Mouse (Mus musculus): ENCODE measurements at regions not wholly inside any gene's neighbourhood (a gene's known extent, or its start where the extent isn't known, plus 50 kb on each side); places are given as distances from the start of the nearest gene placed in this dataset.

GRCm38 (mm10) chr2:61450731-61451130 is 127.7 kb upstream of the Tank start:
- TF ChIP-seq USF1 (IDR thresholded peaks at IDR 0.05; ENCODE audit: low read depth): no peak
- no peak for TF ChIP-seq MAX (IDR thresholded peaks at IDR 0.05)
- no peak for TF ChIP-seq CEBPB (IDR thresholded peaks at IDR 0.05; ENCODE audit: low read depth)
- TF ChIP-seq MYOG (IDR thresholded peaks at IDR 0.05; ENCODE audit: control insufficient read depth, extremely low read depth, insufficient read length): no peak
- no peak for TF ChIP-seq CTCF (IDR thresholded peaks at IDR 0.05; ENCODE audit: control insufficient read depth, insufficient read depth, insufficient read length)
- TF ChIP-seq FOSL1 (IDR thresholded peaks at IDR 0.05; ENCODE audit: insufficient read depth, low read length, poor library complexity, severe bottlenecking): no peak
- no peak for TF ChIP-seq MYOD1 (IDR thresholded peaks at IDR 0.05; ENCODE audit: control insufficient read depth, insufficient read length, low read depth)
- Histone ChIP-seq H3K36me3 (ENCODE audit: control insufficient read depth, insufficient read depth) (no peaks in the 10 kb centered on the region), H3ac (ENCODE audit: control insufficient read depth, insufficient read length, low read depth) (no peak overlapping the region), H3K4me3 (ENCODE audit: insufficient read depth, poor library complexity, severe bottlenecking) (no peak overlapping the region), H3K79me3 (ENCODE audit: low read depth) (no peaks in the 10 kb centered on the region), H3K27me3 (ENCODE audit: control insufficient read depth, insufficient read depth, insufficient read length) (no peaks in the 10 kb centered on the region), H3K79me2 (ENCODE audit: control insufficient read depth, insufficient read depth) (no peaks in the 10 kb centered on the region)

- Histone ChIP-seq H3K36me3 (ENCODE audit: control insufficient read depth, insufficient read depth) (no peaks in the 10 kb centered on the region), H3K79me2 (ENCODE audit: control insufficient read depth, insufficient read depth) (no peaks in the 10 kb centered on the region), H3K27me3 (ENCODE audit: control insufficient read depth, insufficient read depth, insufficient read length) (no peaks in the 10 kb centered on the region), H3K79me3 (ENCODE audit: low read depth) (no peaks in the 10 kb centered on the region), H3ac (ENCODE audit: control insufficient read depth, insufficient read length, low read depth) (no peak overlapping the region), H3K4me3 (ENCODE audit: insufficient read depth, poor library complexity, severe bottlenecking) (no peak overlapping the region)
- no peak for TF ChIP-seq MAX (IDR thresholded peaks at IDR 0.05)
- TF ChIP-seq CEBPB (IDR thresholded peaks at IDR 0.05; ENCODE audit: low read depth): no peak
- TF ChIP-seq MYOG (IDR thresholded peaks at IDR 0.05; ENCODE audit: control insufficient read depth, extremely low read depth, insufficient read length): no peak
- TF ChIP-seq CTCF (IDR thresholded peaks at IDR 0.05; ENCODE audit: control insufficient read depth, insufficient read depth, insufficient read length): no peak
- TF ChIP-seq FOSL1 (IDR thresholded peaks at IDR 0.05; ENCODE audit: insufficient read depth, low read length, poor library complexity, severe bottlenecking): no peak
- no peak for TF ChIP-seq USF1 (IDR thresholded peaks at IDR 0.05; ENCODE audit: low read depth)
- TF ChIP-seq MYOD1 (IDR thresholded peaks at IDR 0.05; ENCODE audit: control insufficient read depth, insufficient read length, low read depth): no peak
These were observed 141.8 kb upstream of the Tank start for GRCm38 (mm10) chr2:61436591-61436990.

GRCm38 (mm10) chr2:61407881-61408280 is 170.5 kb upstream of the Tank start:
- H3K27me3 ChIP-seq (ENCODE audit: control insufficient read depth, insufficient read depth, insufficient read length): no peaks in the 10 kb centered on the region
- no peaks in the 10 kb centered on the region for H3K79me3 ChIP-seq (ENCODE audit: low read depth)
- no peaks in the 10 kb centered on the region for H3K79me2 ChIP-seq (ENCODE audit: control insufficient read depth, insufficient read depth)
- no peak overlapping the region for H3K4me3 ChIP-seq (ENCODE audit: insufficient read depth, poor library complexity, severe bottlenecking)
- no peaks in the 10 kb centered on the region for H3K36me3 ChIP-seq (ENCODE audit: control insufficient read depth, insufficient read depth)
- TF ChIP-seq MYOG (IDR thresholded peaks at IDR 0.05; ENCODE audit: control insufficient read depth, extremely low read depth, insufficient read length) (no peak), MAX (IDR thresholded peaks at IDR 0.05) (no peak), CEBPB (IDR thresholded peaks at IDR 0.05; ENCODE audit: low read depth) (no peak), CTCF (IDR thresholded peaks at IDR 0.05; ENCODE audit: control insufficient read depth, insufficient read depth, insufficient read length) (no peak), FOSL1 (IDR thresholded peaks at IDR 0.05; ENCODE audit: insufficient read depth, low read length, poor library complexity, severe bottlenecking) (no peak), USF1 (IDR thresholded peaks at IDR 0.05; ENCODE audit: low read depth) (no peak), MYOD1 (IDR thresholded peaks at IDR 0.05; ENCODE audit: control insufficient read depth, insufficient read length, low read depth) (no peak)
- no peak overlapping the region for H3ac ChIP-seq (ENCODE audit: control insufficient read depth, insufficient read length, low read depth)

GRCm38 (mm10) chr2:61406104-61406751 is 172.2 kb upstream of the Tank start:
- TF ChIP-seq MYOG (IDR thresholded peaks at IDR 0.05; ENCODE audit: control insufficient read depth, extremely low read depth, insufficient read length) (no peak), MAX (IDR thresholded peaks at IDR 0.05) (no peak), USF1 (IDR thresholded peaks at IDR 0.05; ENCODE audit: low read depth) (no peak), CTCF (IDR thresholded peaks at IDR 0.05; ENCODE audit: control insufficient read depth, insufficient read depth, insufficient read length) (no peak), FOSL1 (IDR thresholded peaks at IDR 0.05; ENCODE audit: insufficient read depth, low read length, poor library complexity, severe bottlenecking) (no peak), CEBPB (IDR thresholded peaks at IDR 0.05; ENCODE audit: low read depth) (no peak), MYOD1 (IDR thresholded peaks at IDR 0.05; ENCODE audit: control insufficient read depth, insufficient read length, low read depth) (no peak)
- H3K79me3 ChIP-seq (ENCODE audit: low read depth): no peaks in the 10 kb centered on the region
- H3ac ChIP-seq (ENCODE audit: control insufficient read depth, insufficient read length, low read depth): no peak overlapping the region
- H3K36me3 ChIP-seq (ENCODE audit: control insufficient read depth, insufficient read depth): no peaks in the 10 kb centered on the region
- no peak overlapping the region for H3K4me3 ChIP-seq (ENCODE audit: insufficient read depth, poor library complexity, severe bottlenecking)
- H3K27me3 ChIP-seq (ENCODE audit: control insufficient read depth, insufficient read depth, insufficient read length): no peaks in the 10 kb centered on the region
- H3K79me2 ChIP-seq (ENCODE audit: control insufficient read depth, insufficient read depth): no peaks in the 10 kb centered on the region

GRCm38 (mm10) chr2:61405261-61405660 is 173.1 kb upstream of the Tank start:
- Histone ChIP-seq H3K36me3 (ENCODE audit: control insufficient read depth, insufficient read depth) (no peaks in the 10 kb centered on the region), H3K79me3 (ENCODE audit: low read depth) (no peaks in the 10 kb centered on the region), H3ac (ENCODE audit: control insufficient read depth, insufficient read length, low read depth) (no peak overlapping the region), H3K4me3 (ENCODE audit: insufficient read depth, poor library complexity, severe bottlenecking) (no peak overlapping the region), H3K27me3 (ENCODE audit: control insufficient read depth, insufficient read depth, insufficient read length) (no peaks in the 10 kb centered on the region), H3K79me2 (ENCODE audit: control insufficient read depth, insufficient read depth) (no peaks in the 10 kb centered on the region)
- no peak for TF ChIP-seq USF1 (IDR thresholded peaks at IDR 0.05; ENCODE audit: low read depth)
- TF ChIP-seq MAX (IDR thresholded peaks at IDR 0.05): no peak
- no peak for TF ChIP-seq MYOG (IDR thresholded peaks at IDR 0.05; ENCODE audit: control insufficient read depth, extremely low read depth, insufficient read length)
- no peak for TF ChIP-seq FOSL1 (IDR thresholded peaks at IDR 0.05; ENCODE audit: insufficient read depth, low read length, poor library complexity, severe bottlenecking)
- no peak for TF ChIP-seq CEBPB (IDR thresholded peaks at IDR 0.05; ENCODE audit: low read depth)
- no peak for TF ChIP-seq MYOD1 (IDR thresholded peaks at IDR 0.05; ENCODE audit: control insufficient read depth, insufficient read length, low read depth)
- TF ChIP-seq CTCF (IDR thresholded peaks at IDR 0.05; ENCODE audit: control insufficient read depth, insufficient read depth, insufficient read length): no peak

Measured in C2C12 (cell line).